Mouse (Mus musculus) lung, adult 18-20 months (tissue): ENCODE measurements at regions not wholly inside any gene's neighbourhood (a gene's known extent, or its start where the extent isn't known, plus 50 kb on each side); places are given as distances from the start of the nearest gene placed in this dataset.
"Not testable (repeated sequence)": the region's sequence is repeated elsewhere in the genome, so short reads cannot be mapped to it uniquely, and the experiment has no call there.

Source experiments
- DNase-seq, 2 experiments: peaks; one replicate each; pipeline ENCODE4 v3.0.0; 2022; ENCODE audit warnings: mixed read lengths in 2 of 2

DNA sequence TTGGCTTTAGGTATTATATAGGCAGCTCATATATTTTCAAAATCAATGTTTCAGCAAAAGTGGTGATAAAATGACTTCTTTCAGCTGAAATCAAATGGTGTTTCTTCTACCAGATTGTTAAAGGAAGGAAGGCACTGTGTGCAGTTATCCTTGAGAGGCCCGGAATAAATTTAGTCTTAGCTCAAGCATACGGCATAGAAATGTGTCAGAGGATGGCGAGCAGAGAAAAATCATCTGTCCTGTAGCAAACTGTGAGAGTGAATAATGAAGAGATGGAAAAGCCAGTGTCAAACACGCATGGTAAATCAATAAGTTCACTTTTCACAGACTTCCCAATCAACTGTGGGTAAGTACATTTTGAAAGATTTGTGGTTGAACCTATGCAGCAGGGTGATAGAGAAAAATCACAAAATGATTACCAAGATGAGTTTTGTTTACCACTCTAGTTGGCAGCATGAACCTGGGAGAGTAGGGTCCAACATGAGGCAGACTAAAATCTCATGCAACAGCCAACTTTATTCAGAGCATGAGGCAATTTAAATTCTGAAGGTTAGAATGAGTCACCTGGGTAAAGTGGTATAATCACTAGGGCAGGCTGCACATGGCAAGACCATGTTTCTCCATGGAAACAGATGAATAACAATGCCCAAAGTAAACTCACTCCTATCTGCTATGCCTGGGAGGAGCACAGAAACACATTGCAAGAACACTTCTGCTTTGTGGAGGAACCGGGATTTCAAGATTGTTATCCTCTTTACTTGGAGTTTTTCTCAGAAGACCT lies 55.7 kb downstream of the AI429214 start:
- DNase-seq: no peak

DNA sequence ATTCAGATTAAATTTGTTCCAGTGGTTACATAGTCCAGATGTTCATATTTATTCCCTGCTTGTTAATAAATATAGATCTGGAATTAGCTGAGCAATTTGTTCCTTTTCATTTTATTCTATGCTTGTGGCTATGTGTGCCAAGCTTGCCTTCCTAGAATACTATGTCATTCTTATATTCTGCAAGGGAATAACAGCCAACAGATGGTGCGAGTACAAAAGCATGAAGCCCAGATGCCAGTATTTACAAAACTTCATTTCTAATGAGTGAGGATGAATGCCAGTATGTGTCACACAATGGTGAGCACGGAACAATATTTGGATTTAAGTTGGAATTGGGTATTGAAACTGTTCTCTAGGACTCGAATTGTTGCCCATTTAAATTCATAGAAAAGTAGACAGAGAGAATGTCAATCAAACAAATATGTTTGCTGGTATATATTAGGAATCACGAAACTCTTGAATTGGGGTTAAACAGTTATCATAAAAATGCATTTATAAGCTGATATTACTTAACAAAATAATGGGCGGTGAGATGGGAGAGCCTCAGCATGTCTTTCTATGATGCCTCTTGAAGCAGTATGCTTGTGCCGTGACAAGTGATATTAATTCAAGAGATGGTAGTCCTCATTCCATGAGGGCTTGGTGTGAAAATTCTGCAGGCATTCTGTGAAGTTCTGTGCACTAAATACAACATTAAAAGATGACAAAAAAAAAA lies 56.7 kb downstream of the AI429214 start:
- no peak for DNase-seq

DNA sequence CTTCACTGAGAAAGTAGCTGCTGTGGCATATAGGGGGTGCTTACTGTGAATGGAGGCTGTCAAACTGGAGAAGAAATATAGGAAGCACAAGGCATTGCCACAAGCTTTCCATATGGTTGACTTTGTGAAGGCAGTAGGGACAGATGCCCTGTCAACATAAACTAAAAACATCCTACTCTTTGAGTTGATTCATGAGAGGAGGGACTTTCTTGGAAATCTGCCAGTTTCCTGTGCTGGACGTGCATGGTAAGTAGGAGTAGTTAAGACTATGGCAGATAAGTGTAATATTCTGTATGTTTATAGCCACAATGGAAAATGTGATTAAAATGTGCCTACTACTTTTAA lies 57.3 kb downstream of the AI429214 start:
- DNase-seq: no peak

DNA sequence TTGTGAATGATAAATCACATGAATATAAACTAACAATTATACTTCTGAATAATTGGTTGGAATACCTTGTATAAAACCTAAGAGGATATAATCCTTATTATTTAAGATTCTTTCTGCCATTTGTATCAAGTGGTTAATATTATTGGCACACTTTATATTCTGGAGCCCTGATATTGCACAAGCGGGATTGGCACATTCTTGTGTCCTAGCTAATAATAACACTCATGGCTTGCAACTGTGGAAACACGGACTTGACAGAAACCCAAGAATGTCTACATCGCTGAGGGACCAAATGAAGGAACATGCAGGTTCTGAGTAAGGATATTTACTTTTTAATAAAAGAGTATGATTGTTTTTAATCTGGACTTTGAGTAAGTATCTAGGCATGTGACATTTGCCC lies 63.0 kb downstream of the AI429214 start:
- peak; percentile 41 to 67 for DNase-seq

DNA sequence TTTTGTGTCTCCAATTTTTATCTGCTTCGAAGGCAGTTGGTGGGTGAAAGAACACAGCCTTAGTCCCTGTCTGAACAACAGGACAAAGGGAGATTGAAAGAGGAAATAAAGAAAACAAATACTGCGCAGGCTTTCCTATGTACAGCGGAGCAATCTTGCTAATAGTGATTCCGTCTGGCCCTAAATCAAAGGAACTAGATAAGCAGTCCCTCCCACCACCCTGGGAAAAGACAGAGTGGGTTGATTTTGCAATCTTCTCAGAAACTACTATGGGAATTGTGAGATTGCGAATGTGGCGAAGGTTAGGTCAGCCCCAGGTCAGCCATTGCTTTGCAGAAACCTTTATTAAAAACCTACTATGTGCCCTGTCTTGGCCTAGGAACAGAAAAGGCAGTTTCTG lies 65.0 kb downstream of the AI429214 start:
- peak in 1 of 2 experiments; percentile 18 for DNase-seq

DNA sequence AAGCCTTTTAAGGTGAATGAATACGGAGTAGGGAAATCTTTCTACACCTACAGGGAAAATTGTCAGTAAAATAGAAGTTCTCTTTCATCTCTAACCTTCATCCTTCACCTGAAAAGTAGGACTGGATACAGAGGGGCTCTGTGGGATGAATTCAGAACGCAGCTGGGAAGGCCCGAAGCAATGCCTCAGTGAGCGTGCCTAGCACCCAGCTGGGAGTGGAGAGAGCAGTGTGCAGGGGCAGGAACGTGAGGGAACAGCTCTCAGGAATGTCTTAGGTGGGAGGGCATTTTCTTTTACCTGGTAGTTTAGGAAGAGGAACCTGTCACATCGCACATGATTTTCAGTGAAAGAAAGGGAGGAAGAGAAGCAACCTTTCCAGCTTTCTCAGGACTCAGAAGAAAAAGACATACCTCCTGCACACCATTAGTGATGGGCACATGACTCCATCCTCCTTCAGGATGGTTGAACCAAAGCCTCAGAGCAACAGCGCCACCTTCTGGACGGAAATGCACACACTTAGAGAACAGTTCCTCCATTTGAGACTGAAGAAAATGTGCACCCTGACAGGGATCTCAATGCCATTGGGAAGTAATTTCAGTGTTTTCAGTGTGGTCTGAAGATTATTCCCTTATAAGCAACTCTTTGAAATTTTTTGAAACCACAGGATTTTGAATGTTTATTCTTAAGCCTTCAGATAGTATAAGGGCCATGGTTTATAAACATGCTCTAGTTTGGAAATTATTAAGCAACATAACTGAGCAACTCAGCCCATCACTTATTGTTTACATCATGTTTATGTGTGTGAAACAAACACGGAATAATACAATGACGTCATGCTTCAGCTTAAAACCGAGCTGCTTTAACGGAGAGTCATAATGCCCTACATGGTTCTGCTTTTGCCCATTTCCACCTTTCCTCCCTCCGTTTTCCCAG lies 68.9 kb downstream of the AI429214 start:
- peak; percentile 66 to 73 for DNase-seq

DNA sequence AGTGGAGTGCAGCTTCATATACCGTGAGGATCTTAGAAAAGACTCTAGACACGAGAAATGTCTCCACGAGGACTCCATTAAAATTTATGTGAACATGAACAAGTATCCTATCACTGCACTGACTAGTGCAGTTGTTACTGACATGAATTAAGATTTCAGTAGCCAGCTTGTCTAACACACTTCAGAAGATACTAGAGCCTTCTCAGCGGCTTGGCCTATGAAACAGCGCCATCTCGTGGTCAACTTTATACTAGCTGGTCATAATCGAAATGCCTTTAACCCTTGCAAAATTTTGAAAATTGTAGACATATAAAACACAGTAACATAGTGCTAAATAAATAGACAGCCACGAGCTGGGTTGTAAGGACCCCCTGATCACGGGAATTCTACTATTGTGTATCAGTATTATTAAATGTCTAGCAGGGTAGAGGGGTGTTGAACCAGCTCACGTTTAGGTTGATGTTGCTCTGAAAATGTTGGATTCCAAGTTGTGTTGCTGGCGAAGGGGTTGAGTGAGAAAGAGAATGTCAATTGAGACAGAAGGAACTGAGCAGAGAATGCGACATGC lies 70.4 kb downstream of the AI429214 start:
- peak; percentile 40 to 72 for DNase-seq

DNA sequence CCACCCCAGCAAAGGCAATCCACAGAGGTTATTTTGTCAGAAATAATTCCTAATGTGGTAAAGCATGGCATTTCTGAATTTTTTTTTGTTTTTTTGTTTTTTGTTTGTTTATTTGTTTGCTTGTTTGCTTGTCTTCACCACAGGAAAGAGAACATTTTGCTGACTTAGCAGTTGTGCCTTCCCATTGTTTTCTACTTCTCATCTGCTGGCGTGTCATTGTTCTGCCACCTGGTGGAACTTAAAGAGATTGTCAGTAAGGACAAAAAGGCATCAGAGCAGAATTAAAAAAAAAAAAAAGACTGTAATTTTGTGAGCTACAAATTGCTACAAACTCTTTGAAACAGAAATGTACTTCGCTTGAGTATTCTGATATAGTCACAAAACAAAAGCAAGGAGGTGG lies 79.5 kb downstream of the AI429214 start:
- DNase-seq: no peak

DNA sequence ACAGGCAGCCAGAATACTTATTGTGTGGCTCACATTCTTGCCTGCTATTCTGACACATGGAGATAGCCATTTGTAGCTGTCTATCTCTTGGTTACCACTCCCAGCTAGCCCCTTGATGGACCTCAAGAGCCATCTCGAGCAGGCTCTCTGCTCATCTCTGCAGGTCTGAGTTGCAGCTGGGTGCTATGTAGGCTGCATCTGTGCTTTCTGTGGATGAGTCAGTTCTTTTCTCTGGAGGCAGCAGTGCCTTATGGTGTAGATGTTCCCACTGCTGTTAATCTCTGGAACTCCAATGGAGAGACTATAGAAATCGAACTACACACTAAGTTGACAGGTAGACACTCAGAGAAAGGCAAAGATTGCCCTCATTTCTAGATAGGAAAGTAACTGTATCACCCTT lies 106.3 kb downstream of the AI429214 start:
- no peak for DNase-seq

DNA sequence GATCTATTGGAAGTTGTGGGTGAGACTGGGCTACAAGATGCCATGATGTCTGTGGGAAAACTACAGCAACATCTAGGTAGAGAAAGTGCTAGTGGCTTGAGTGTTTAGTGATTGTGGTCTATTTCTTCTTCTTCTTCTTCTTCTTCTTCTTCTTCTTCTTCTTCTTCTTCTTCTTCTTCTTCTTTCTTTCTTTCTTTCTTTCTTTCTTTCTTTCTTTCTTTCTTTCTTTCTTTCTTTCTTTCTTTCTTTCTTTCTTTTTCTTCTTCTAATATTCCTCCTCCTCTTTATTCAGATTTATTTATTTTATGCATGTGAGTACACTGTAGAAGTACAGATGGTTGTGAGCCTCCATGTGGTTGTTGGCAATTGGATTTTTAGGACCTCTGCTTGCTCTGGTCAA lies 119.0 kb downstream of the AI429214 start:
- DNase-seq: not testable (repeated sequence)

DNA sequence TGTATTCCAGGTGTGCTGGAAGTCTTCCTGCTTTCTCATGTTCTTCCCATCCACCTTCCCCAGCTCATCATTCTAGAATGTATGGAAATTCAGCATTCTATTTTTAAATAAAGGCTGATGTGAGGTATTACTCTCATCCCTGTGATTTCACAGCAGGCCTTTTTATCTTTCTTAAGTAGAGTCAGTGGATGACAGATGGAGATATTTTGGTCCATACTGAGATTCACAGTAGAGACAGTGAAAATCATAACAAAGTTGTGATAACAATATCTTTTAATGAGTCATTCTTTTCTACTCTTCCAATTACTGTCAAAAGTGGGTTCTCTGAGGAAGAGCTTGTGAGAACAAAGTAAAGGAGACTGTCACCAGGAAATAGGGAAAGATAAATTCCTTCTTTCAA lies 132.4 kb downstream of the AI429214 start:
- DNase-seq: no peak

DNA sequence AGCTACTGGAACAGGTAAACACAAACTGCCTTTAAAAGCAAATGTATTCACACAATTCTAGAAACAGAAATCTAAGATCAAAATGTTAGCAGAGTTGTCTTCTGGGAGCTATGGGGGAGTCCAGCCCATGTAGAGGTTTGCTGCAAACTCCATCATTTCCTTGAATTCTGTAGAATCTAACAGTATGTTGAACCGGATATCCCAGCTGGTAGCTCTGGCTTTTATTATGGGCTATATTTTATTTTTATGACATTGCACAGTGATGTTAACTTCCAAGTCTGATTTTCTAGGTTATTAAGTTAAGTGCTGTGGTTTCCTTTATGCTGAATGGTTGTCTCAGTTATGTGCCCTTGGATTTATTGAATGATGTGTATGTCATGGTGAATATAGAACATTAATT lies 136.3 kb downstream of the AI429214 start:
- DNase-seq: no peak

DNA sequence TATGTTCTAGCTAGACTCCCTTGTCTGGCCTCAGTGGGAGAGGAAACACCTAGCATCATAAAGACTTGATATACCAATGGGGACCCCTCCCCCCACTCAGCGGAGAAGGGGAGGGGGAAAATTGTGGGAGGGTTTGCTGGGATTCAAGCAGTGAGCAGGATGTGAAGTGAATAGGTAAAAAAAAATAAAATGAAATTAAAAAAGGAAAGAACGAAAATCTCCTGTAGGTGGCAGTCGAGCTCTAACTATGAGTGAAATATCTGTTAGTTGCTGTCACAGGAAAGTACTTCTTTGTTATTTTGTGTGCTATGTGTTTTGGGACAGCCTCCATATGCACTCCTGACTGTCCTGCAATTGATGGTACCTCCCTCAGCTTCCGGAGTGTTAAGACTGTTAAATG lies 138.6 kb downstream of the AI429214 start:
- no peak for DNase-seq

DNA sequence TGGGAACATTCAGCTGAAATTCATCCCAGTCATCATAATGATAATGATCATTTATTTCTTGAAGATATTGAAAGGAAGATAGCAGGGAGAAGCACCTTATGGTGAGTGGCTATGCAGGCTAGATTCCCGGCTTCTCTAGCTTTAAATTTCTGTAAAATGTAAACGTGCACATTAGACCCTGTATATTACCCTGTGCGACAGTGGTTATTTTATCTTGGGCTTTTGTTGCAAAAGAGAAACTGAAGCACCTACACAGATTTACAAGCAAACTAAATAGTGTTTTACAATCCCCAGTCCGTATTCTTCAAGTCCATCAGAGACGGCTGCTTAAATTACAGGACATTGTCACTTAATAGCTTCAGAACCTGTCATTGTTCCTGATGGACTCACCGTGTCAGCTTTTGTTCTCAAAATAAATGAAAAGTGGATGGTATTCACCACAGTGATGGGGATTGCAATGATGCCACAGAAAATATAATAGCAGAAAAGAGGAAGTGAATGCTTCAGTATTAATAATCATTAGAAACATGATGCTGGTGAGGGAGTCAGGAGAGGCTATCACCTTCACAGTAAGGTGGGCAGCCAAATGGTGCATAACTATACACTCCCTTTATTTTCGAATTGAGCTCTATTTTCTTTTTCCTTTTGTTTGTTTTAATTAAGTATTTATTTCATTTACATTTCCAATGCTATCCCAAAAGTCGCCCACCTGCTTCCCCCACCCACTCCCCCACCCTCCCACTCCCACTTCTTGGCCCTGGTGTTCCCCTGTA lies 141.0 kb downstream of the AI429214 start:
- DNase-seq: no peak

DNA sequence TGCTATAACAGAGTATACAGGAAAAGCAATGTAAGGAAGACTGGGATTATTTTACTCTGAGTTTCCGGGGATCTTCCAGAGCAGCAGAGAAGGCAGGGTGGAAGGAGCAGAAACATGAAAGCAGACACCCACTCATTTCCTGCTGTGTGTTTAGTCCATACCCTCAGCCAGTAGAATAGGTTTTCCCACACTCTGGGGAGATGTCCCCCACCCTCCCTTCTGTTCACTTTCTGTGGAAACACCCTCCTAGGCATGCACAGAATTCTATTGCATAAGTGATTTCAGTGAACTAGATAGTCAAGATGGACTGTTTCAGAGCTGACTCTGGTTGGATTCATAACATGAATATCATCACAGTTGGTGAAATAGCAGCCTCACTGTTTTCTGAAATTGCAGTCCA lies 156.9 kb downstream of the AI429214 start:
- no peak for DNase-seq

DNA sequence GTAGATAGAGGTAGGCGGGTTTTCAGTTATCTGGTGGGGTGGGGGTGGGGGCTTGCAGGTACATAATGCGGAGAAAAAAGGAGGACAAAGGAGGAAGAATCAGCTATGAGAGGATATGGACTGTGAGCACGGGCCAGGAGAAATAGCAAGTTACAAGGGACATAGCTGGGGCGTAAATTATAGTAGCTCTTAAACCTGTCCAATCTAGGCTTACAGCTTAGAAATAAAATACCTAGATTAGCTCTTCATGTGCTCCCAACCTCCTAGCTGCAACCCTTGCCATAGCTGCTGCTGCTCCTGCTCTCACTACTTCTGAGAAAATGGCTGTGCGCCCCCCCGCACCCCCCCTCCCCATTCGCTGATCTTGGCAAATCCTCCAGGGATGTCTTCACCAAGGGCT lies 161.0 kb downstream of the AI429214 start:
- no peak for DNase-seq

DNA sequence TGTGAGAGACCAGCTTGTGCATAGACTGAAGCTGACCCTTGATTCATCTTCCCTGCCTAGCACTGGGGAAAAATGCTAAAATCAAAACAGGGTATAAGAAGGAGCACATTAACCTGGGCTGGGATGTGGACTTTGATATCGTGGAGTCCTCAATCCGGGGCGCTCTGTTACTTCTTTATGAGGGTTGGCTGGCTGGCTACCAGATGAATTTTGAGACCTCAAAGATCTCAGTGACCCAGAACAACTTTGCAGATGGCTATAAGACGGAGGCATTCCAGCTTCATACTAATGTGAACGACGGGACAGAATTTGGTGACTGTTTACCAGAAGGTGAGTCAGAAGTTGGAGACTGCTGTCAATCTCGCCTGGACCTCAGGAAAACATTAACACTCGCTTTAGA lies 161.5 kb downstream of the AI429214 start:
- no peak for DNase-seq

DNA sequence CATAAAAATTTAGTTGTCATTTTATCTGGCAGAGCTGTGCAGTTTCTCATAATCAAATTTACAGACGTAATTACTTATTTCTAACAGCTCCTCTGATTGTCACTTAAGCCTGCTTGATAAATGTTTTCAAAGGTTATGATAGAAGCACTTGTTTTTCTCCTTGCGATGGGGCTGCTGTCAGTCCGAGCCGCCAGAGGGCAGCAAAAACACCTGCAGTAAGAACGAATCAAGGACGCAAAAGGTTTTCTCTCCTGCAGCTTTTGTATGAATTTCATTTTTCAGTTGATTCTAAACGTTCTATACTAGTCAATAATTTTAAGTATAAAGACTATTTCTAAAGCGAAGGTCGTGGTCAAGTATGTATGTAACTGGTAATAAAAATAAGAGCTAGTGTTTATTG lies 166.1 kb downstream of the AI429214 start:
- peak; percentile 7 to 15 for DNase-seq

DNA sequence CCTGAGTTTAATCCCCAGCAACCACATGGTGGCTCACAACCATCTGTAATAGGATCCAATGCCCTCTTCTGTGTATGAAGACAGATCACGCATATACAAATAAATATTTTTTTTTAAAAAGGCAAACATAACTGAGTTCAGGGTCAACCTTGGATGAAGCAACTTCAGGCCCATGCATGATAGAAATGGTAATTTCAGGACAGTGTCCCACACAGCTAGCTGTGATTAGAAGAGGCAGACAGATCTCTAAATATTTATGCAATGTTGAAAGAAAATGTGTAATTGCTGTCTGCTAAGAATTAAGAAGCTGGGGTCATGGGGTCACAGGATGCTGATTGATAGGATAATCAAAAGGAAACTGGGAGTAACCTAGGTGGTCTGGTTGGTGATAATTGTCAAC lies 203.5 kb downstream of the AI429214 start:
- DNase-seq: no peak

DNA sequence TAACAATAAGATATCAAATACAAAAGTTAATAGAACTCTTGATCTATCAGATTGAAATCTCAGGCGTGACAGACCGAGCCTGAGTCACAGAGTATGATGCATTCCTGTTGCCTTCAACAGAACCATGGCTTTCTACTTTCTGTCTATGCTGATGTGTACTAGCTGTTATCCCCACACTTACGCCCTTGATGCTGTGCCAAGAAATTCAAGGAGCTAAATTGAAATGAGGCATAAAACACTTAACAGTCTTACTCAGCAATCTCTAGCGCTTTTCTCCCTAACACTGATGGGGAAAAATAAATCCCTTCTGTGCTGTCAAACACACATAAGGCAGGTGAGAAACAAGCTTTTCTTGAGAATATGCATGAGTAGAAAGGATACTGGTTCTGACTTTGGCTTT lies 222.5 kb downstream of the AI429214 start:
- no peak for DNase-seq

DNA sequence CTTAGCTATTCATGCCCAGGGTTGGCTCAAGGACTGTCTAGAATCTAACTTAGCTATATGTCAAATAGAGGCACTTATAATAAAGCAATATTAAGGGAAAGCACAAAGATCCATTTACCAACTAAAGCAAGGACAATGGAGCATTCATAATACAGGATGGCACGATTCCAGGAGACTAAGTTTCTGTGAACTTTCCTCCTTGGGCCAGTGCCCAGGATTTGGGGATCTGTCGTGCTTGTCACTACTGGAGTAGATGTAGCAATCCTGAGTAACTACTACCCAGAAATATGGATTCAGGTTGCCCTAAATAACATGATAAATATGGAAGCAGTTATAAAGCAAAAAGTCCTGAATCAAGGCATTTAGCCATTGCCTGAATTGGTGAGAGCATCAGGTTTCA lies 233.7 kb downstream of the AI429214 start:
- DNase-seq: no peak

DNA sequence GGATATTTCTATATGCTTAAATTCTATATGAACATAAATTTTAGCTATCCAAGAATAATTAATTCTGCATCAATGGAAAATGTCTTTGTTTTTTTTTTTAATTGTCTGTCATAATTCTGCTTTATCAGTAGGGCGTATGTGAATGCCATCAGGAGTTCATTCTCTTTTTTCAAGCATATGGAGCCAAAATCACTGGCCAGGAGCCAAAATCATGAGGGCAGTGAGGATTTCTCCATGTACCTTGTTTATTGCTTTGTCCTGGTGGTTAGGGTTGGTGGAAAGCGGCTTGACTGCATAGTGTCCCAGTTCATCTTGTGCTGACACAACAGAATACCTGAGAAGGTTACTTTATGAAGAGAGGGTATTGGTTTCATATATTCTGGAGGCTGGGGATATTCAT lies 243.9 kb downstream of the AI429214 start:
- DNase-seq: no peak
